Mouse (Mus musculus): ENCODE measurements around the gene Mthfd1. TPM values are rescaled to one million over a fixed set of nuclear protein-coding genes. Genes with fewer than 3 reads are reported as not detected.

The Mthfd1 gene
- total RNA-seq, 2 experiments from 2014 or later: 318 to 637 TPM

Other genes starting within 250 kb of the Mthfd1 start
- gene Esr2, start 78.0 kb upstream of the Mthfd1 start, total RNA-seq (2014; fragmentation: Nextera tagmentation): not detected in 2 replicates
- gene Esr2, start 78.0 kb upstream of the Mthfd1 start, total RNA-seq (2017): not detected in 2 replicates
- 2.0 TPM in 1 of 2 replicates, not detected in the other for gene Tex21, start 8.6 kb upstream of the Mthfd1 start, total RNA-seq (2014; fragmentation: Nextera tagmentation)
- gene Tex21, start 8.6 kb upstream of the Mthfd1 start, total RNA-seq (2017): 1.9 and 2.9 TPM in 2 replicates
- gene Akap5, start 69.6 kb downstream of the Mthfd1 start, total RNA-seq (2014; fragmentation: Nextera tagmentation): 1.2 and 2.6 TPM in 2 replicates
- gene Akap5, start 69.6 kb downstream of the Mthfd1 start, total RNA-seq (2017): 2.1 and 4.8 TPM in 2 replicates
- 22.0 and 22.1 TPM in 2 replicates for gene Zbtb25, start 114.3 kb downstream of the Mthfd1 start, total RNA-seq (2014; fragmentation: Nextera tagmentation)
- 15.6 and 20.6 TPM in 2 replicates for gene Zbtb25, start 114.3 kb downstream of the Mthfd1 start, total RNA-seq (2017)
- 21.1 and 28.4 TPM in 2 replicates for gene Zbtb1, start 115.0 kb downstream of the Mthfd1 start, total RNA-seq (2014; fragmentation: Nextera tagmentation)
- gene Zbtb1, start 115.0 kb downstream of the Mthfd1 start, total RNA-seq (2017): 25.0 and 35.6 TPM in 2 replicates
- 2.3 and 2.8 TPM in 2 replicates for gene Hspa2, start 148.9 kb downstream of the Mthfd1 start, total RNA-seq (2014; fragmentation: Nextera tagmentation)
- 11.6 and 14.6 TPM in 2 replicates for gene Hspa2, start 148.9 kb downstream of the Mthfd1 start, total RNA-seq (2017)
- not detected in 2 replicates for gene Ppp1r36, start 162.2 kb downstream of the Mthfd1 start, total RNA-seq (2014; fragmentation: Nextera tagmentation)
- not detected in 2 replicates for gene Ppp1r36, start 162.2 kb downstream of the Mthfd1 start, total RNA-seq (2017)

All from megakaryocyte-erythroid progenitor cell, adult 5-6 weeks (primary cell).